ENCODE assay signal across 9 mouse cellular contexts in genomic region chr10:84388357-84389141, GRCm38 (mm10). TPM values are rescaled to one million over a fixed set of nuclear protein-coding genes. Genes with fewer than 3 reads are reported as not detected.
DNase-seq lines count a peak whose midpoint lies in the region; ATAC-seq and TF ChIP-seq lines count a peak whose summit lies in the region.
"Had no signal": no experiment of that assay in that cellular context is flagged by ENCODE, and none has a peak within 500 bp of the region (broad histone marks: within the 10 kb centered on the region; RNA-seq: fewer than 3 reads in every experiment).

No protein-coding gene starts in this region.

- peak overlapping the region; percentile 3; the same call in 1 of the 2 replicates for H3K27ac ChIP-seq in embryonic facial prominence, embryonic 15.5 days (replicated peaks)
- peak overlapping the region; percentile 92 for H3K27ac ChIP-seq in heart, postnatal 0 days (ENCODE audit: low read depth)
- H3K27ac ChIP-seq in limb, embryonic 10.5 days, result peak overlapping the region; percentile 26; the same call in 1 of the 2 replicates
- peak overlapping the region; percentile 47 for H3K27ac ChIP-seq in midbrain, embryonic 12.5 days (replicated peaks)

- H3K36me3 ChIP-seq in embryonic facial prominence, embryonic 15.5 days, result no peaks in the 10 kb centered on the region
- peaks cover 14% of the 10 kb centered on the region for H3K36me3 ChIP-seq in heart, postnatal 0 days (replicated peaks; ENCODE audit: control insufficient read depth, insufficient read depth, low read length)
- peaks cover 2% of the 10 kb centered on the region; the same call in 1 of the 2 replicates for H3K36me3 ChIP-seq in limb, embryonic 10.5 days
- no peaks in the 10 kb centered on the region for H3K36me3 ChIP-seq in midbrain, embryonic 12.5 days

- WGBS in embryonic facial prominence, embryonic 15.5 days, result 21% methylated on average over 22 of the region's 22 CpGs
- WGBS in heart, postnatal 0 days, result 5% methylated on average over 22 of the region's 22 CpGs
- WGBS in limb, embryonic 10.5 days, result 38% methylated on average over 22 of the region's 22 CpGs
- WGBS in midbrain, embryonic 12.5 days, result 58% methylated on average over 22 of the region's 22 CpGs

- no peak for ATAC-seq in cerebellum, adult (ENCODE audit: insufficient number of reproducible peaks, low FRiP score, low TSS enrichment)
- ATAC-seq in embryonic facial prominence, embryonic 15.5 days (ENCODE audit: insufficient number of reproducible peaks, low FRiP score, low TSS enrichment, low read depth), result peak; percentile 70; the same call in 1 of the 2 replicates
- peak; percentile 79 for ATAC-seq in heart, postnatal 0 days (ENCODE audit: insufficient read depth, low read depth)
- no peak for ATAC-seq in midbrain, embryonic 12.5 days (ENCODE audit: low FRiP score, low read depth)

- peak overlapping the region; percentile 8 for H3K4me2 ChIP-seq in embryonic facial prominence, embryonic 15.5 days (replicated peaks)
- peak overlapping the region; percentile 53 for H3K4me2 ChIP-seq in heart, postnatal 0 days (ENCODE audit: low read depth, low read length)
- H3K4me2 ChIP-seq in midbrain, embryonic 12.5 days (replicated peaks), result no peak overlapping the region

- no peak overlapping the region for H3K4me3 ChIP-seq in embryonic facial prominence, embryonic 15.5 days (replicated peaks)
- peak overlapping the region; percentile 20 for H3K4me3 ChIP-seq in heart, postnatal 0 days (ENCODE audit: low read depth, low read length)
- 0 out of 2 replicates have a peak overlapping the region, but pooled peaks have one; percentile 2 for H3K4me3 ChIP-seq in limb, embryonic 10.5 days
- no peak overlapping the region for H3K4me3 ChIP-seq in midbrain, embryonic 12.5 days
- H3K4me3 ChIP-seq: erythroblast, embryonic 14.5 days had no signal

- H3K9me3 ChIP-seq in embryonic facial prominence, embryonic 15.5 days (replicated peaks), result no peaks in the 10 kb centered on the region
- H3K9me3 ChIP-seq in heart, postnatal 0 days (replicated peaks; ENCODE audit: control insufficient read depth, low read length), result no peaks in the 10 kb centered on the region
- H3K9me3 ChIP-seq in limb, embryonic 10.5 days (replicated peaks), result no peaks in the 10 kb centered on the region
- no peaks in the 10 kb centered on the region for H3K9me3 ChIP-seq in midbrain, embryonic 12.5 days

- no peak overlapping the region for H3K9ac ChIP-seq in embryonic facial prominence, embryonic 15.5 days
- peak overlapping the region; percentile 18; the same call in 1 of the 2 replicates for H3K9ac ChIP-seq in heart, postnatal 0 days (replicated peaks; ENCODE audit: low read depth, low read length)
- no peak overlapping the region for H3K9ac ChIP-seq in midbrain, embryonic 12.5 days (replicated peaks)

- TF ChIP-seq EP300 in heart, postnatal 0 days (IDR thresholded peaks at IDR 0.05; ENCODE audit: low read depth), result peak; percentile 90

- peak; percentile 52 for DNase-seq in cerebellum, adult 9-11 months
- peak; percentile 79 for DNase-seq in heart, postnatal 0 days (ENCODE audit: low spot score)
- peak; percentile 61 for DNase-seq in limb, embryonic 10.5 days (ENCODE audit: low spot score)
- no peak for DNase-seq in adrenal gland, adult 2 months
- DNase-seq in c-Kit-positive CD71-positive TER-119-positive erythroid progenitor cells, embryonic 14.5 days (ENCODE audit: low spot score), result no peak

- H3K27me3 ChIP-seq in embryonic facial prominence, embryonic 15.5 days, result no peaks in the 10 kb centered on the region
- H3K27me3 ChIP-seq in heart, postnatal 0 days (ENCODE audit: control insufficient read depth, insufficient read depth, low read length), result no peaks in the 10 kb centered on the region
- no peaks in the 10 kb centered on the region for H3K27me3 ChIP-seq in limb, embryonic 10.5 days (ENCODE audit: low read depth, poor library complexity, severe bottlenecking)
- no peaks in the 10 kb centered on the region for H3K27me3 ChIP-seq in midbrain, embryonic 12.5 days

- no peak for TF ChIP-seq CTCF in heart, postnatal 0 days (IDR thresholded peaks at IDR 0.05; ENCODE audit: low read depth)

- peaks cover 62% of the 10 kb centered on the region for H3K4me1 ChIP-seq in embryonic facial prominence, embryonic 15.5 days
- H3K4me1 ChIP-seq in heart, postnatal 0 days (ENCODE audit: control insufficient read depth, insufficient read depth), result peaks cover 63% of the 10 kb centered on the region
- H3K4me1 ChIP-seq in limb, embryonic 10.5 days, result peaks cover 61% of the 10 kb centered on the region
- H3K4me1 ChIP-seq in midbrain, embryonic 12.5 days, result peaks cover 73% of the 10 kb centered on the region

RNA-seq across cellular contexts. Expression of gene Nuak1, which starts 51.8 kb away (rescaled TPM):
- 3.3 and 3.4 TPM in 2 replicates for polyA plus RNA-seq in embryonic facial prominence, embryonic 15.5 days (2015; fragmentation: Nextera tagmentation; extraction: Ambion mirVana)
- 33.6 and 36.8 TPM in 2 replicates for total RNA-seq in heart, postnatal 0 days (2014; rRNA removed; ENCODE audit: low replicate concordance)
- 1.4 and 1.7 TPM in 2 replicates for polyA plus RNA-seq in heart, postnatal 0 days (2015; fragmentation: Nextera tagmentation; extraction: Ambion mirVana)
- polyA plus RNA-seq in limb, embryonic 10.5 days (2016; fragmentation: Nextera tagmentation; extraction: Ambion mirVana), result 0.69 and 1.2 TPM in 2 replicates
- polyA plus RNA-seq in midbrain, embryonic 12.5 days (2016; fragmentation: Nextera tagmentation; extraction: Ambion mirVana), result 3.7 and 4.5 TPM in 2 replicates
- total RNA-seq in adrenal gland, adult 2 months (2021), result 10 to 100 TPM in 1 of 2 experiments, 1 to 10 TPM in 1; 6.6 to 12.2 TPM
- polyA plus RNA-seq in adrenal gland, adult 2 months (2012; rRNA removed), result 4.4 and 4.7 TPM in 2 replicates

Comparison
In these comparisons a context has a peak if more than half of its experiments do, and no peak if none do; other contexts are left out.
1. DNase-seq: peak in cerebellum, adult 9-11 months (single experiment), heart, postnatal 0 days (single experiment) and limb, embryonic 10.5 days (single experiment); none in adrenal gland, adult 2 months (single experiment) and c-Kit-positive CD71-positive TER-119-positive erythroid progenitor cells, embryonic 14.5 days (single experiment).
2. ATAC-seq: peak in embryonic facial prominence, embryonic 15.5 days (single experiment) and heart, postnatal 0 days (single experiment); none in cerebellum, adult (single experiment) and midbrain, embryonic 12.5 days (single experiment).
3. H3K27ac ChIP-seq: peak in every context shown above with its lines; median percentile 92 in heart, postnatal 0 days; 47 in midbrain, embryonic 12.5 days; 26 in limb, embryonic 10.5 days; 3 in embryonic facial prominence, embryonic 15.5 days.
4. H3K4me3 ChIP-seq: peak in heart, postnatal 0 days (single experiment) and limb, embryonic 10.5 days (single experiment); none in embryonic facial prominence, embryonic 15.5 days (single experiment) and midbrain, embryonic 12.5 days (single experiment).